Comparison of ENCODE assay signal across 20 mouse cellular contexts in genomic region chr7:42738536-42739210, GRCm38 (mm10).
DNase-seq lines count a peak whose midpoint lies in the region; TF ChIP-seq lines count a peak whose summit lies in the region.
"Had no signal": no experiment of that assay in that cellular context is flagged by ENCODE, and none has a peak within 500 bp of the region (broad histone marks: within the 10 kb centered on the region; RNA-seq: fewer than 3 reads in every experiment).

No protein-coding gene starts in this region.

- peak; percentile 1 for DNase-seq in 3134 (ENCODE audit: extremely low read depth, insufficient read length, low spot score)
- peak; percentile 1 for DNase-seq in NIH3T3 (ENCODE audit: low read depth)
- peak; percentile 86 for DNase-seq in yolk sac, embryonic 10.5 days (ENCODE audit: low spot score)
- no peak for DNase-seq in Muller cell, postnatal 12 days (ENCODE audit: inconsistent ontology term)
- no peak for DNase-seq in cerebellum, postnatal 25 days
- DNase-seq: adrenal gland, postnatal 25 days; B cell, adult 2 months; cerebellum, adult 2 months; cerebellum, postnatal 10 days; gastrocnemius, postnatal 10 days; heart, adult 18-20 months; heart, postnatal 10 days; kidney, adult 11 months had no signal

- peaks cover 13% of the 10 kb centered on the region for H3K36me3 ChIP-seq in E14TG2a.4 (ENCODE audit: insufficient read depth, low read length)
- H3K36me3 ChIP-seq: embryonic facial prominence, embryonic 13.5 days; forebrain, embryonic 12.5 days; G1E; heart, embryonic 10.5 days; hindbrain, embryonic 13.5 days had no signal

- peaks cover 20% of the 10 kb centered on the region for H3K4me1 ChIP-seq in E14TG2a.4 (replicated peaks; ENCODE audit: low read depth, low read length)
- H3K4me1 ChIP-seq: embryonic facial prominence, embryonic 13.5 days; forebrain, embryonic 12.5 days; heart, embryonic 10.5 days; hindbrain, embryonic 13.5 days had no signal

- no peaks in the 10 kb centered on the region for H3K9me3 ChIP-seq in E14TG2a.4 (ENCODE audit: low read length)

- no peak for TF ChIP-seq CTCF in E14TG2a.4 (conservative IDR thresholded peaks at IDR 0.05; ENCODE audit: low read length)

- no peaks in the 10 kb centered on the region for H3K27me3 ChIP-seq in E14TG2a.4 (ENCODE audit: insufficient read depth, low read length)
- H3K27me3 ChIP-seq: embryonic facial prominence, embryonic 13.5 days; forebrain, embryonic 12.5 days; hindbrain, embryonic 13.5 days; Patski had no signal

- H3K4me3 ChIP-seq in E14TG2a.4 (replicated peaks; ENCODE audit: low read length): peak overlapping the region; percentile 86
- H3K4me3 ChIP-seq: embryonic facial prominence, embryonic 13.5 days; forebrain, embryonic 12.5 days; heart, embryonic 10.5 days; hindbrain, embryonic 13.5 days had no signal

Comparison
In these comparisons a context has a peak if more than half of its experiments do, and no peak if none do; other contexts are left out.
1. DNase-seq: peak in 3134 (single experiment), NIH3T3 (single experiment) and yolk sac, embryonic 10.5 days (single experiment); none in Muller cell, postnatal 12 days (single experiment) and cerebellum, postnatal 25 days (0 of 2).